Mouse (Mus musculus): ENCODE measurements at regions not wholly inside any gene's neighbourhood (a gene's known extent, or its start where the extent isn't known, plus 50 kb on each side); places are given as distances from the start of the nearest gene placed in this dataset.

GRCm38 (mm10) chr8:6645287-6645957 is 1540.3 kb upstream of the Slc10a2 start:
- TF ChIP-seq GATA1 (IDR thresholded peaks at IDR 0.05; ENCODE audit: borderline replicate concordance, low read length): no peak
- no peak for TF ChIP-seq FLI1 (IDR thresholded peaks at IDR 0.05; ENCODE audit: low read length)

All from megakaryocyte, embryonic 14.5 days (primary cell).